Mouse (Mus musculus): ENCODE data around the gene Cybrd1. TPM values are rescaled to one million over a fixed set of nuclear protein-coding genes. Genes with fewer than 3 reads are reported as not detected.

The Cybrd1 gene
- under 1 TPM; 0.35 to 0.49 TPM for total RNA-seq (2021)
- long read RNA-seq, experiment 1 = 0 reads
- long read RNA-seq, experiment 2 = 0 reads

- peak; percentile 72 for DNase-seq
These were observed at the start of gene Cybrd1 for GRCm38 (mm10) chr2:71117797-71118708. TSS of gene Cybrd1 (plus strand) at chr2:71117923.

GRCm38 (mm10) chr2:71071601-71072000, 46.1 kb upstream of the Cybrd1 start:
- no peak for DNase-seq

- DNase-seq = no peak
These were observed 44.4 kb upstream of the Cybrd1 start for GRCm38 (mm10) chr2:71073330-71073729.

DNA sequence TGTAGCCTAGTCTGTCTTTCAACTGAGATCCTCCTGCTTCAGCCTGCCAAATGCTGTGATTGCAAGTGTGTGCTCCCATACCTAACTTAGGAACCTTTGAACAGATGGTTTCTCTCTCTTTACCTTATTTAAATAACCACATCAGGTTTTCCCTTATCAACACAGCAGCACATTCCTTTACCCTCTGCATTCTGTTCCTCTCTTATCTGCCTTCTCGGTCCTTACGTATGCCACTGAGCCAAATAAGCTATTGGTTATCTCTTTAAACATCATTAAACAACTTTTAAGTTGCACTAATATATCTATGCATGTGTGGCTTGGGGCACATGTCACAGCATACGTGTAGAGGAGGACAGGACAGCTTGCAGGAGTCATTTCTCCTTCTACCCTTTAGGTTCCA, 43.9 kb upstream of the Cybrd1 start:
- no peak for DNase-seq

DNA sequence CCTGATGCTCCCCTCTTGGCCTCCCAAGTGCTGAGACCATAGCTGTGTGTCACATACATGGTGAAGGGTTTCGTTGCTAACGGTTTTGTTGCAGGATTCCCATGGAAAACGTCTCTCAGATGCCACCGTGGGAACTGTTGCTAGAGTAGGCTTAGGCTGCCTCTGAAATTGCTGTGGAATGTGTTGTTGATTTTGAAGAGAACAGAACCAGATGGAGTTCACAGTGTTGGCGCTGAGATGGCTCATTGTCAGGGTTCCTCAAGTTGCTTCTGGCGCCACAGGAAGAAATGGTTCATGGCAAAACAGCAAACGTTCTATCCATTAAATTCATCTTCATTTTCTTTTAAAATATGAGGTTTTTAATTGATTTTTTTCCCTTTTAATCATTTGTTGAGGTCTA, 35.3 kb upstream of the Cybrd1 start:
- no peak for DNase-seq

GRCm38 (mm10) chr2:71083454-71084193, 34.1 kb upstream of the Cybrd1 start:
- DNase-seq = no peak

DNA sequence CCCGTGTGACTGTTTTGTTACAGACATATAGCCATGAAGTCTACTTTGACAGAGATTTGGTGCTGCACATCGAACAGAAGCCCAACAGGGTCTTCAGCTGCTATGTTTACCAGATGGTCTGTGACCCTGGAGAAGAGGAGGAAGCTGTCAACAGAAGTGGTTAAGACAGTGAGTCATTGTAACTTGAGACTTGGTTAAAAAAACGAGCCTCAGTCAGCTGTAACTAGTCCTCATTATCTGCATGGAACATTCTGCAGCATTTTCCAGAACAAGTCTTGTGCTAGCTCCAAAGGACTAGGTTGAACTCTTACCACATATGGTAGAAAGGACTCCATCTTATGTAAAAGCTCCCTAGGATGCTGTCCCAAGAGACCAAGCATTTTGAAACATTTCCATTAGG, 28.0 kb upstream of the Cybrd1 start:
- no peak for DNase-seq

GRCm38 (mm10) chr2:71090660-71091445, 26.9 kb upstream of the Cybrd1 start:
- no peak for DNase-seq

- DNase-seq = no peak
These were observed 21.6 kb upstream of the Cybrd1 start for GRCm38 (mm10) chr2:71096170-71096569.

DNA sequence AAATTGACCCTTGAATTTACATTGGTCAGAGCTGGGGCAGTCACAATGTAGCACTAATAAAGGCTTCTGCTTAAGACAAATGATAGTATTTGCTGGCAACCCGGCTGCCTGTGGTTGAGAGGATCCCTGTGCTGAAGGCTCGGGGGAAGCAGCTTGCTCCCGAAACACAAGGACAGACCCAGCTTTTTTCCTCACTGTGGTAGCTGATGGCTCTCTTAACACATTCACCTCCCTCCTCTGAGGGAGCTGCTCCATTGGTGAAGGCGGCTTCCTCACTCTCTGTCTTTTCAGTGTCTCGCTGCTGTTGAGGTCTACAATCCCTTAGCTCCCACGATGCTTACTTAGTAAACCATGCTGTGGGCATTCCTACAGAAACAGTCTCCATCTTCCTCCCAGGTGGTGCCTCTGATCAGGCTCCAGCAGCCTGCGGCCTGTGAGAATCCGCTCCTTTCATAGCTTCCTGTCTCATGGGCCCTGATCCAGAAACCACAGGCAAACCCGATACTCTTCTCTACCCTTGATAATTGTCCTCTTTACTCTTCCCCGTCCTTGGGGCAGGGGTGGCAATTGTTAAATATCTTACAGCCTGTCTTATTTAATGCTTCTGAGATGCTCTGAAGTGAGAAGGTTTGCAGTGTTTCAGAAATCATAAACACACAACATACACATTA, 15.0 kb upstream of the Cybrd1 start:
- no peak for DNase-seq

DNA sequence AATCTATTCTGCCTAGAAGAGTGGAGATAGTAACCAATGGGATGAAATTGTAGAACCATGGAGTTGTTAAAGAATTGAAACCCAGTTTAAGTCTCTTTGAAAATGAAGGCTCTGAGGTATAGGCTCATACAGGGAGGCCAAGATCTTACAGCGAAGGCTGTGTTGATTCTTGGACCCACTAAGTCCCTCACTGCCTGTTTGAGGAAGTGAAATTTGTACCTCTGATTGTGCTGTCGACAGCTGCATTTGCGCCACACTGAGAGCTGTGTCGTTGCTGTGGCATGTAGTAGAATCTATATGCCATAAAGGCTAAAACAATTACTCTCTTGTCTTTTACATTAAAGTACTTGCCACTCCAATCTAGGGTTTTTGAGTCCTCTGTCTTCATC, 14.4 kb upstream of the Cybrd1 start:
- DNase-seq = no peak

GRCm38 (mm10) chr2:71104696-71105095, 13.0 kb upstream of the Cybrd1 start:
- DNase-seq = no peak

GRCm38 (mm10) chr2:71105469-71106215, 12.1 kb upstream of the Cybrd1 start:
- no peak for DNase-seq

DNA sequence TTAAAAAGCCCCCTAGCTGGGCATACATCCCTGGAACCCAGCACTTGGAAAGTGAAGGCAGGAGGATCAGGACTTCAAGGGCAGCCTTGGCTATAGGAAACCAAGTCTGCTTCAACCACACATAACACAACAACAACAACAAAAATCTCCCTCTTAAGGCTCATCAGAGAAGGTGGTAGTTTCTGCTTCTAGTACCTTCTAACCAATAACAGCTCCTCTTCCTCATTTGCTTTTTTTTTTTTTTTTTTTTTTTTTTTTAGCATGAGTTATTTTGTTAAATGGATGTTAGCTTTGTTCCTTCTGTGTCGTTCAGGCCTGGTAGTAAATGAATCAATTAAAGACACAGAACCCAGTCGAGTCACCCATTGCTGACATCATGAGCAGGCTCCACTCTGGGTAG, 10.5 kb upstream of the Cybrd1 start:
- DNase-seq = no peak

DNA sequence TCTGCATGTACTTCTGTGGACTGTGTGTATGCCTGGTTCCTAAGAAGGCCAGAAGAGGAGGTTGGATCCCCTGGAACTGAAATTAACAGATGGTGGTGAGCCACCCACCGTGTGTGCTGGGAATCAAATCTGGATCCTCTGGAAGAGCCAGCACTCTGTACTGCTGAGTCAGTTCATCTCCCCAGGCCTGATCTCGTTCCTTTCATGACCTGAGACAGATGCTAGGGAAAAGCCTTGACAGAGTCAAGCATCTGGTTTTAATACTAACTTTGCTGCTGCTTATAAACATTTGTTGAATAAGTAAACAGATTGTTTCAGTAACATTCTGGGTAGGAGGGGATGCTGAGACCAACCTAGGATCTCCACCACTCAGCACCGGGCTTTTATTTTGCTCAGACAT, 9.2 kb upstream of the Cybrd1 start:
- no peak for DNase-seq

GRCm38 (mm10) chr2:71113489-71114171, 4.1 kb upstream of the Cybrd1 start:
- DNase-seq = no peak

DNA sequence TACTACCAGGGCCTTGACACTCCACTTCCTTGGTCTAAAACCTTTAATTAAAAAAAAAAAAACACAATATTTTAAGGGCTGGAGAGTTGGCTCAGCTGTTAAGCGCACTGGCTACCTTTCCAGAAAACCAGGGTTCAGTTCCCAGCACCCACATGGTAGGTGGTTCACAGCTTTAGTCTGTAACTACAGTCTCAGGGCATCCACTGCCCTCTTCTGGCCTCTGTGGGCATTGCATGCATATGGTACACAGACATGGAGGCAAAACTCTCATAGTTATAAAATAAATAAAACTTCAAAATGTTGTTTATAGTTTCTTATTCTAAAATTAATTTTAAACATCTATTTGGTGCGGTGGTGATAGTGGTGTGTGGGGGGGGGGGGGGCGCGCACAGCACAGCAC, 1.6 kb upstream of the Cybrd1 start:
- no peak for DNase-seq

GRCm38 (mm10) chr2:71120844-71121243, 3.1 kb downstream of the Cybrd1 start:
- DNase-seq = peak; percentile 12

DNA sequence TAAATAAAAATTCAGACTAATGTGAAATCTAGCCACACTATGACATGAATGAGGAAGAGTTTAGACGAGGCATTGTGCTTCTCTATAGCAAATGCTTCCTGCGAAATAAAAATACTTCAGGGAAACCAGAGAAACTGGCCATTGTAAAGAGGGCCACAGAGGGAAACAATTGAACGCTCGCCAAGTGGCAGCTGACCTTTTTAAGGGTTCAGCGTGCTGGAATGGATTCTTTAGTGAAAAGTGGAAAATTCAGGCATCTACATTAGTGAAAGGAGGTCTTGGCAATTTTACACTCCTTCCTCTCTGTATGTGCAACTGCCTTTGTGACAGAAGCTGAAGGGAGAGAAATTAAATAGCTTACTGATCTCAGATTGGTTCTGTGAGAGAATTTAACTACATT, 3.7 kb downstream of the Cybrd1 start:
- DNase-seq = no peak

DNA sequence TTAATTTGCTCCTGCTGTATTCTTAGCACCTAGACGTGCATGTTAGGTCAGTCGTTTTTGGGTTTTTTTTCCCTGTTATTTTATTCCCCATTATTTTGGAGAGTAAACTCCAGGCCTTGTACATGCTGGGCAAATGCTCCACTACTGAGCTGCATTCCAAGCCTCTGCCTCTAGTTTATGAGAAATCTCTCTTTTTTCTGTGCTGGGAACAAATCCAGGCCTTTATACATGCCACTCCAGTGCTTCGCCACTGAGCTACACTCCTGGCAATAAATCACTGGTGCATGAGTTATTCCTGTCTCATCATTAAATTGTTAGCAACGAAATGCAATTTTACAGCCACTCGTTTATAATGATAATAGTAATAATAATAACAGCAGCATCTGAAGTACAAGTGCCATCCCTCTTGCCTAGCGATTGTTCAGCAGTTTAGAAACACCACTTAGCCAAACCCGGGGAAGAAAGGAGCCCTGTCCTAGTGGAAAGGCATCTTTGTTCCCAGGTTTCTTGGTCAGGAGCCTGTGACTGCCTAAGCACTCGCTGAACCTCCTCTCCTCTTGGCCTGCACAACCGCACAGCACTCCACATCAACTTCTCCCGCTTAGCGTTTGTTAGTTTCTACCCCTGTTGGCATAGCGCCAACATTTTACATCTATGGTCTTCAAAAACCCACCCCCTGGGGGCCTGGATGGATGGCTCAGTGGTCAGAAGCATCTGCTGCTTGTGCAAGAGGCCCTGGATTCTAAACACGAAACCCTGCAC, 4.7 kb downstream of the Cybrd1 start:
- no peak for DNase-seq

Measured in gastrocnemius, postnatal 25 days (tissue).